26 mouse cellular contexts compared by ENCODE assay signal in the genomic region with DNA sequence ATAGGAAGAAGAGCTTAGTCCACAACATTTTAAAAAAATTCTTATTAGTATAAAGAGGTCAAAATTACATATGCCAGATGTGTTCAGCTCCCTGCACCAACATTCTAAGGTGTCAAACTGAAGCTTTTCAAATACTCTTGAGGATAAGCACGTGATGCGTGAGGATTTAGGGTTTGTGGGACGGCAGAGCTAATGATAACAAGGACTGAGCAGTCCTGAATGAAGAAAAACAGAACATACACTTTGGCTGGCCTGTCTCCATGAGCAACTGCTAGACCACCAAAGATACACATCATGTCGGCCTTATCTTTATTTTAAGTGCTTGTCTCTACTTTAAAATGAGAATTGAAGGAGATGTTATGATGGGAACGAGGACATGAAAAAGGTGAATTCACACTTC.
"Had no signal": no experiment of that assay in that cellular context is flagged by ENCODE, and none has a peak within 500 bp of the region (broad histone marks: within the 10 kb centered on the region; RNA-seq: fewer than 3 reads in every experiment).

No protein-coding gene starts in this region.

- H3K9me3 ChIP-seq: heart, embryonic 13.5 days; heart, embryonic 15.5 days; hindbrain, embryonic 13.5 days; hindbrain, embryonic 15.5 days; kidney, embryonic 15.5 days; limb, embryonic 10.5 days; limb, embryonic 12.5 days had no signal

- H3K4me1 ChIP-seq: hindbrain, embryonic 13.5 days; hindbrain, embryonic 15.5 days; kidney, embryonic 15.5 days; limb, embryonic 10.5 days; limb, embryonic 12.5 days had no signal

- H3K9ac ChIP-seq: forebrain, postnatal 0 days; heart, embryonic 13.5 days; heart, embryonic 15.5 days; hindbrain, embryonic 13.5 days; hindbrain, embryonic 15.5 days; kidney, embryonic 15.5 days; limb, embryonic 12.5 days had no signal

- H3K27ac ChIP-seq: heart, adult 2 months; heart, embryonic 13.5 days; heart, embryonic 15.5 days; hindbrain, embryonic 13.5 days; hindbrain, embryonic 15.5 days; hindbrain, postnatal 0 days; kidney, embryonic 15.5 days; kidney, postnatal 0 days; limb, embryonic 10.5 days; limb, embryonic 12.5 days had no signal

- H3K36me3 ChIP-seq: heart, embryonic 15.5 days; hindbrain, embryonic 13.5 days; hindbrain, embryonic 15.5 days; kidney, embryonic 15.5 days; limb, embryonic 10.5 days had no signal

- H3K4me3 ChIP-seq: heart, adult 2 months; heart, embryonic 13.5 days; heart, embryonic 15.5 days; hindbrain, embryonic 13.5 days; hindbrain, embryonic 15.5 days; kidney, embryonic 15.5 days; limb, embryonic 10.5 days; limb, embryonic 12.5 days had no signal

- DNase-seq: forebrain, postnatal 0 days; gastrocnemius, postnatal 14 days; gastrocnemius, postnatal 36 days; heart, adult 11 months; heart, adult 2 months; heart, postnatal 14 days; heart, postnatal 36 days; kidney, adult 11 months; kidney, adult 2 months; kidney, adult 9 months; kidney, postnatal 14 days; kidney, postnatal 36 days; layer of hippocampus, adult 9-11 months; layer of hippocampus, postnatal 36 days; liver had no signal

- H3K4me2 ChIP-seq: heart, embryonic 11.5 days; heart, embryonic 13.5 days; heart, embryonic 15.5 days; hindbrain, embryonic 13.5 days; hindbrain, embryonic 15.5 days; kidney, embryonic 15.5 days; limb, embryonic 12.5 days; liver, embryonic 11.5 days had no signal

- ATAC-seq: forebrain, postnatal 0 days; hindbrain, postnatal 0 days had no signal

- H3K27me3 ChIP-seq: heart, embryonic 13.5 days; heart, embryonic 15.5 days; hindbrain, embryonic 13.5 days; hindbrain, embryonic 15.5 days; kidney, embryonic 15.5 days; limb, embryonic 12.5 days had no signal
